Mouse (Mus musculus): Measurements from ENCODE around the gene Gm42372. TPM values are rescaled to one million over a fixed set of nuclear protein-coding genes. Genes with fewer than 3 reads are reported as not detected.

Gm42372 gene
- total and polyA plus RNA-seq, 3 experiments, result 0.15 to 0.61 (median 0.47) TPM

- no peaks in the 10 kb centered on the region for H3K4me1 ChIP-seq (ENCODE audit: control insufficient read depth in 1 of 2, insufficient read depth in 2 of 2)
- peaks cover 14% of the 10 kb centered on the region for H3K9me3 ChIP-seq (replicated peaks; ENCODE audit: low read length)
- no peaks in the 10 kb centered on the region for H3K36me3 ChIP-seq (replicated peaks in 1 of 2; ENCODE audit: control insufficient read depth in 1 of 2, insufficient read depth in 1 of 2, low read length in 1 of 2)
- H3K9ac ChIP-seq (ENCODE audit: insufficient read depth, low read depth), result peak overlapping the region; percentile 37; the same call in 1 of the 2 replicates
- DNase-seq (ENCODE audit: extremely low read depth), result no peak
- H3K27me3 ChIP-seq (replicated peaks), result peaks cover 47% of the 10 kb centered on the region
- peak overlapping the region in 1 of 3 experiments; percentile 56 for H3K4me3 ChIP-seq (replicated peaks in 1 of 3; ENCODE audit: low read depth in 2 of 3, low read length in 2 of 3, poor library complexity in 1 of 3)
- 0 out of 2 replicates have a peak overlapping the region, but pooled peaks have one; percentile 12 for H3K4me2 ChIP-seq (ENCODE audit: insufficient read depth, low read depth, poor library complexity, severe bottlenecking)
- in situ Hi-C loops (cut with MboI; ENCODE audit: low pct_ligation_motif_present, low pct_unique_long_range_greater_than_20kb, low sequenced_read_pairs), result no loop called here
- H3K79me2 ChIP-seq (replicated peaks; ENCODE audit: control insufficient read depth, extremely low read depth, insufficient read depth, poor library complexity, severe bottlenecking), result no peaks in the 10 kb centered on the region
- dilution Hi-C loops (cut with MboI; ENCODE audit: extremely low pct_ligation_motif_present, extremely low pct_unique_long_range_greater_than_20kb, low sequenced_read_pairs), result no loop called here
- TF ChIP-seq KAT2A (IDR thresholded peaks at IDR 0.05; ENCODE audit: insufficient replicate concordance, low read length) (no peak), MYC (IDR thresholded peaks at IDR 0.05; ENCODE audit: low read depth, low read length) (no peak), ZC3H11A (IDR thresholded peaks at IDR 0.05; ENCODE audit: low read depth, low read length) (no peak), POLR2AphosphoS2 (IDR thresholded peaks at IDR 0.05; ENCODE audit: low read depth, low read length) (no peak), NRF1 (IDR thresholded peaks at IDR 0.05; ENCODE audit: low read depth, low read length) (no peak), GABPA (IDR thresholded peaks at IDR 0.05; ENCODE audit: insufficient replicate concordance, low read depth, low read length) (no peak), MXI1 (IDR thresholded peaks at IDR 0.05; ENCODE audit: low read depth, low read length) (no peak)
- no peak overlapping the region for H3K27ac ChIP-seq (ENCODE audit: insufficient read depth, low read depth)
These were observed 38.0 kb upstream of the Gm42372 start for GRCm38 (mm10) chr7:16944808-16945315.

- H3K27ac ChIP-seq (ENCODE audit: insufficient read depth, low read depth), result no peak overlapping the region
- no peaks in the 10 kb centered on the region for H3K36me3 ChIP-seq (replicated peaks in 1 of 2; ENCODE audit: control insufficient read depth in 1 of 2, insufficient read depth in 1 of 2, low read length in 1 of 2)
- in situ Hi-C loops (cut with MboI; ENCODE audit: low pct_ligation_motif_present, low pct_unique_long_range_greater_than_20kb, low sequenced_read_pairs) (no loop called here), dilution Hi-C loops (cut with MboI; ENCODE audit: extremely low pct_ligation_motif_present, extremely low pct_unique_long_range_greater_than_20kb, low sequenced_read_pairs) (no loop called here)
- H3K9me3 ChIP-seq (replicated peaks; ENCODE audit: low read length), result peaks cover 14% of the 10 kb centered on the region
- no peak overlapping the region for H3K4me3 ChIP-seq (replicated peaks in 1 of 3; ENCODE audit: low read depth in 2 of 3, low read length in 2 of 3, poor library complexity in 1 of 3)
- TF ChIP-seq ZC3H11A (IDR thresholded peaks at IDR 0.05; ENCODE audit: low read depth, low read length) (no peak), SMC3 (IDR thresholded peaks at IDR 0.05; ENCODE audit: low read depth, low read length) (no peak), IRF4 (IDR thresholded peaks at IDR 0.05; ENCODE audit: low read depth, low read length) (no peak), UBTF (IDR thresholded peaks at IDR 0.05; ENCODE audit: low read depth, low read length) (no peak), TCF12 (IDR thresholded peaks at IDR 0.05; ENCODE audit: low read depth, low read length) (no peak), GABPA (IDR thresholded peaks at IDR 0.05; ENCODE audit: insufficient replicate concordance, low read depth, low read length) (no peak), POLR2A (IDR thresholded peaks at IDR 0.05; ENCODE audit: low read depth, low read length) (no peak), MAZ (IDR thresholded peaks at IDR 0.05; ENCODE audit: low read depth, low read length) (no peak), USF1 (IDR thresholded peaks at IDR 0.05; ENCODE audit: low read depth, low read length) (no peak), NRF1 (IDR thresholded peaks at IDR 0.05; ENCODE audit: low read depth, low read length) (no peak)
- no peak overlapping the region for H3K4me2 ChIP-seq (ENCODE audit: insufficient read depth, low read depth, poor library complexity, severe bottlenecking)
- H3K79me2 ChIP-seq (replicated peaks; ENCODE audit: control insufficient read depth, extremely low read depth, insufficient read depth, poor library complexity, severe bottlenecking), result no peaks in the 10 kb centered on the region
- H3K27me3 ChIP-seq (replicated peaks), result peaks cover 43% of the 10 kb centered on the region
- no peak overlapping the region for H3K9ac ChIP-seq (ENCODE audit: insufficient read depth, low read depth)
- peaks cover 0 to 3% of the 10 kb centered on the region in 2 experiments; a peak in 1 of 4 replicates for H3K4me1 ChIP-seq (ENCODE audit: control insufficient read depth in 1 of 2, insufficient read depth in 2 of 2)
- DNase-seq (ENCODE audit: extremely low read depth), result no peak
These were observed 37.5 kb upstream of the Gm42372 start for GRCm38 (mm10) chr7:16945419-16945818.
